21 mouse cellular contexts compared by ENCODE assay signal in the genomic region with DNA sequence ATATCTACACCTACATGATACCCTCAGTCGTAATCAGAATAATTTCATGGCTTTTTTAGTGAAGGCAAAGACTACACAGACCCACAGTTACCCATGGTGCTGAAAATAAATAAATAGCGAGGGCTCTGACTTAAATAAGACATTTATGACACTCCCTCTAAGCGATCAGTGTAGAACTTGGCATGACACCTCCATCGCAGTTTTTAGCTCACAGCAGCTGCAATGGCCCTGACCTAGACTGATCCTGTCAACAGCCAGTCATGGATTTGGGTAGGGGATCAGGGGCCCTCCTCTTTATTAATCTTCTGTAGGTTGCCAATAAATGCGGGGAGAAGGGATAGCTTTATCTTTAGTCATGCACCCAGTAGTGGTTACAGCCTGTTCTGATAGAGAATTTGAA.
"Had no signal": no experiment of that assay in that cellular context is flagged by ENCODE, and none has a peak within 500 bp of the region (broad histone marks: within the 10 kb centered on the region; RNA-seq: fewer than 3 reads in every experiment).

No protein-coding gene starts in this region.

- H3K4me3 ChIP-seq: heart, embryonic 10.5 days; heart, embryonic 12.5 days; hindbrain, embryonic 13.5 days; hindbrain, embryonic 15.5 days; kidney, embryonic 15.5 days; limb, embryonic 10.5 days; limb, embryonic 12.5 days; liver, embryonic 13.5 days had no signal

- H3K27me3 ChIP-seq: heart, embryonic 12.5 days; hindbrain, embryonic 13.5 days; hindbrain, embryonic 15.5 days; kidney, embryonic 15.5 days; limb, embryonic 12.5 days; liver, embryonic 13.5 days had no signal

- H3K4me2 ChIP-seq: heart, embryonic 12.5 days; hindbrain, embryonic 13.5 days; hindbrain, embryonic 15.5 days; kidney, embryonic 15.5 days; limb, embryonic 12.5 days; liver, embryonic 11.5 days; liver, embryonic 13.5 days had no signal

- DNase-seq: forebrain, postnatal 0 days; gastrocnemius, postnatal 14 days; heart, adult 18-20 months; heart, postnatal 10 days; kidney, adult 11 months; kidney, adult 2 months; kidney, adult 9 months; kidney, postnatal 14 days; kidney, postnatal 36 days; layer of hippocampus, adult 9-11 months; layer of hippocampus, postnatal 36 days; liver; liver, embryonic 13.5 days had no signal

- H3K36me3 ChIP-seq: heart, embryonic 10.5 days; heart, embryonic 12.5 days; hindbrain, embryonic 13.5 days; hindbrain, embryonic 15.5 days; kidney, embryonic 15.5 days; limb, embryonic 10.5 days; limb, embryonic 12.5 days; liver, embryonic 13.5 days had no signal
